Mouse (Mus musculus) liver, embryonic 14.5 days (tissue): Measurements from ENCODE around the gene Qrich2.

Source experiments
- CTCF ChIP-seq: IDR thresholded peaks from 2 replicates; pipeline ENCODE4 v1.5.1; 2016; ENCODE audit warnings: antibody characterized with exemption, low read depth, control low read depth
- EP300 ChIP-seq: IDR thresholded peaks from 2 replicates; pipeline ENCODE4 v1.6.1; 2016; ENCODE audit warnings: antibody characterized with exemption, low read depth

- TF ChIP-seq CTCF (no peak), EP300 (no peak)
Measured at GRCm38 (mm10) chr11:116421102-116421501, 44.9 kb downstream of the Qrich2 start.
